Mouse (Mus musculus): Measurements from ENCODE around the gene Ttll11. TPM values are rescaled to one million over a fixed set of nuclear protein-coding genes. Genes with fewer than 3 reads are reported as not detected.

Ttll11 gene
- polyA plus RNA-seq, 2 experiments = 1.2 to 2.5 TPM

DNA sequence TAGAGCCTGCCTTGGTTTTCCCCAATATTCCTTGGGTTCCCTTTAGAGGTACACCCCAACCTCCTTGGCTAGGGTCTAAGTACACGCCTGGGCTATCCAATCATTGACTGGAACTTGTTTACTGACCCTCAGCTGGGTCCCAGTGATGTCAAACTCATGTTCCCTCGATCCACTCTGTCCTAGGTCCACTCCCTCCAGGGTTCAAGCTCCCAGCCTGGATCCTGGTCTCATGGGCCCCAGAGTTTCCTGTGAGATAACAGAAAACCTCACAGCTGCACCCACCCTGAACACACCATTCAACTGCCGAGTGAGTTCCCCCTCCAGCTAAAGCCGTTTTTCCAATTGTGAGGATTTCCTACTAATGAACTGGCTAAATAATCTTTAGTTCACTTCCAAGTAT, 67.6 kb downstream of the Ttll11 start:
- no peaks in the 10 kb centered on the region for H3K27me3 ChIP-seq (ENCODE audit: control insufficient read depth, insufficient read depth, low read length)
- H3K27ac ChIP-seq (replicated peaks; ENCODE audit: low read depth, low read length) = no peak overlapping the region
- H3K4me3 ChIP-seq (replicated peaks; ENCODE audit: low read length) = no peak overlapping the region
- H3K9me3 ChIP-seq (ENCODE audit: control insufficient read depth, low read length) = no peaks in the 10 kb centered on the region
- WGBS = 80% methylated on average over 4 of the region's 4 CpGs
- no peak for DNase-seq (ENCODE audit: low spot score)
- no peak for TF ChIP-seq POLR2A (IDR thresholded peaks at IDR 0.05; ENCODE audit: borderline replicate concordance, extremely low read depth, insufficient read depth, insufficient read length)
- no peaks in the 10 kb centered on the region for H3K4me1 ChIP-seq (ENCODE audit: control insufficient read depth, insufficient read depth, low read length)
- no peak overlapping the region for H3K4me2 ChIP-seq (replicated peaks; ENCODE audit: low read depth, low read length, severe bottlenecking)
- no peaks in the 10 kb centered on the region for H3K36me3 ChIP-seq (ENCODE audit: control insufficient read depth, insufficient read depth, low read length)
- no peak overlapping the region for H3K9ac ChIP-seq (ENCODE audit: low read depth, low read length, severe bottlenecking)
- ATAC-seq (ENCODE audit: low FRiP score, low read depth) = no peak

DNA sequence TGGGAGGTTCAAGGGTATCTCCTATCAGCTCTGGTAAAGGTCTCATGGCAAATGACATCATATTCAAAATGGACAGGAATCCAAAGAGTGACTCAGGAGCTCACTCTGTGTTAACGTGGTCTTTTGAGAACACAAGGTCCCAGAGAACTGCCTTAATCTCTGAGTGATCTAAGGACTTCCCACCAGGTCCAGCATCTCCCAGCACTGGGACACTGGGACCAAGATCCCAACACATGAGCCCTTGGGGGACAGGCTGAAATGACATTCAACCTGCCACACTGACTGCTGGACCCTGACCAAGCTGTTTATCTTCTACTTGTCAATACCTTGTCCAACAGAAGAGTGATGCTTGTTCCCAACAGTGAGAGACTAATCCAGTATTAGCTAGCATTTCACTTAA, 68.0 kb downstream of the Ttll11 start:
- Histone ChIP-seq H3K4me2 (replicated peaks; ENCODE audit: low read depth, low read length, severe bottlenecking) (no peak overlapping the region), H3K27me3 (ENCODE audit: control insufficient read depth, insufficient read depth, low read length) (no peaks in the 10 kb centered on the region), H3K9ac (ENCODE audit: low read depth, low read length, severe bottlenecking) (no peak overlapping the region), H3K4me3 (replicated peaks; ENCODE audit: low read length) (no peak overlapping the region), H3K4me1 (ENCODE audit: control insufficient read depth, insufficient read depth, low read length) (no peaks in the 10 kb centered on the region), H3K9me3 (ENCODE audit: control insufficient read depth, low read length) (no peaks in the 10 kb centered on the region), H3K27ac (replicated peaks; ENCODE audit: low read depth, low read length) (no peak overlapping the region), H3K36me3 (ENCODE audit: control insufficient read depth, insufficient read depth, low read length) (no peaks in the 10 kb centered on the region)
- ATAC-seq (ENCODE audit: low FRiP score, low read depth) (no peak), DNase-seq (ENCODE audit: low spot score) (no peak)
- no peak for TF ChIP-seq POLR2A (IDR thresholded peaks at IDR 0.05; ENCODE audit: borderline replicate concordance, extremely low read depth, insufficient read depth, insufficient read length)
- WGBS = 68% methylated on average over 1 of the region's 1 CpGs

DNA sequence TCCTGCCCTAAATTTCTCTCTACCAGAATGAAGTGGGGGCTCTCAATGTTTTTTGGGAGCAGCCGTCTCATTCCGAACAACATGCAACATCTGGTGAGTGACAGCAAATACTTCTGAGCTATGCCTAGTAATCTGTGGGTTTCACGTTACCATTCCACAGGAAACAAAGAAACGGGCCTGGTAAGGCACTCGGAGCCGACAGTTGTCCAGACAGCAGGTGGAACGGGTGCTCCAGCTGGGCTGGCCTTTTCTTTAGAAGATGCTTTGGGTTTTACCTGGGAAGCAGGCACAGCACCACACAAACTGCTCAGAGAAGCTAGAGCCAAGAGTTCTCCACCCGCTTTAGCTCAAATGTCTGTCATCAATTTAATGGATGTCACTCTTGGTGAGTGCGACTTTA, 69.0 kb downstream of the Ttll11 start:
- TF ChIP-seq POLR2A (IDR thresholded peaks at IDR 0.05; ENCODE audit: borderline replicate concordance, extremely low read depth, insufficient read depth, insufficient read length) = no peak
- ATAC-seq (ENCODE audit: low FRiP score, low read depth) (peak; percentile 58; the same call in 1 of the 2 replicates), DNase-seq (ENCODE audit: low spot score) (peak; percentile 36)
- WGBS = 25% methylated on average over 9 of the region's 9 CpGs
- Histone ChIP-seq H3K4me2 (replicated peaks; ENCODE audit: low read depth, low read length, severe bottlenecking) (no peak overlapping the region), H3K9me3 (ENCODE audit: control insufficient read depth, low read length) (no peaks in the 10 kb centered on the region), H3K36me3 (ENCODE audit: control insufficient read depth, insufficient read depth, low read length) (no peaks in the 10 kb centered on the region), H3K27me3 (ENCODE audit: control insufficient read depth, insufficient read depth, low read length) (no peaks in the 10 kb centered on the region), H3K27ac (replicated peaks; ENCODE audit: low read depth, low read length) (no peak overlapping the region), H3K4me1 (ENCODE audit: control insufficient read depth, insufficient read depth, low read length) (peaks cover 3% of the 10 kb centered on the region; the same call in 1 of the 2 replicates), H3K4me3 (replicated peaks; ENCODE audit: low read length) (no peak overlapping the region), H3K9ac (ENCODE audit: low read depth, low read length, severe bottlenecking) (no peak overlapping the region)

DNA sequence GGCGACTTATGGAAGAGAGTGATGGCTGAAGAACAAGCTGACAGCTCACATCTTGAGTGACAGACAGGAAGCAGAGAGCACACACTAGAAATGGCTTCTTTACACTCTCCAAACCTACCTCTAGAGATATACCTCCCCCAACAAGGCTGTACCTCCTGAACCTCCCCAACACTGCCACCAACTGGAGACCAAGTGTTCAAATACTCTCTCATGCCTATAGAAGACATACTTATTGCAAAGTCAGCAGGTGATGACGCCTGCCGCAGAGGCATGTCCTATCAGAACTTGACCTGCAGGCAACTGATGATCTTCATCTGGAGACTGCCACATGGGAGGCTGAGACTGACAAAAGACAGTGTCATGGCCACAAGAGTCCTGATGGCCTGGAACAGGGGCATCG, 70.4 kb downstream of the Ttll11 start:
- Histone ChIP-seq H3K4me3 (replicated peaks; ENCODE audit: low read length) (no peak overlapping the region), H3K9me3 (ENCODE audit: control insufficient read depth, low read length) (no peaks in the 10 kb centered on the region), H3K27ac (replicated peaks; ENCODE audit: low read depth, low read length) (no peak overlapping the region), H3K9ac (ENCODE audit: low read depth, low read length, severe bottlenecking) (no peak overlapping the region), H3K4me1 (ENCODE audit: control insufficient read depth, insufficient read depth, low read length) (peaks cover 3% of the 10 kb centered on the region; the same call in 1 of the 2 replicates), H3K4me2 (replicated peaks; ENCODE audit: low read depth, low read length, severe bottlenecking) (no peak overlapping the region), H3K27me3 (ENCODE audit: control insufficient read depth, insufficient read depth, low read length) (no peaks in the 10 kb centered on the region), H3K36me3 (ENCODE audit: control insufficient read depth, insufficient read depth, low read length) (no peaks in the 10 kb centered on the region)
- no peak for DNase-seq (ENCODE audit: low spot score)
- TF ChIP-seq POLR2A (IDR thresholded peaks at IDR 0.05; ENCODE audit: borderline replicate concordance, extremely low read depth, insufficient read depth, insufficient read length) = no peak
- whole genome bisulfite sequencing = 95% methylated on average over 4 of the region's 4 CpGs
- ATAC-seq (ENCODE audit: low FRiP score, low read depth) = no peak

DNA sequence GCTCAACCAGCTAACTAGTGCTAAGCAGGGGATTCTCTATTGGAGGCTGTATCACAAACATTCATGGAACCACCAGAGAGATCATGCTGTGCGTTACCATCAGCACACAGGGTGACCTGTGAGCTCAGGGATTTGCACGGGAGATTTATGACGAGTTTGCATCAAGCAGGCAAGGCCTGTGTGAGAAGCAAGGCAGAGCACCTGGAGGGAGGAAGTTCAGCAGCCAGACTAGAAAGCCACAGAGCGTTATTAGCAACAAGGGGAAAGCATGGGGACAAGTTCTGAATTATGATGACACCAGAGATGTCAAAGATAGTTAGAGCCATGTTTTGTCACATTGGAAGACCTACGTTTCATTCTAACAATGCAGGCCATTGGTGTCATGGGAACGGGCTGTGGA, 72.1 kb downstream of the Ttll11 start:
- no peak overlapping the region for H3K4me3 ChIP-seq (replicated peaks; ENCODE audit: low read length)
- ATAC-seq (ENCODE audit: low FRiP score, low read depth) (no peak), DNase-seq (ENCODE audit: low spot score) (no peak)
- 74% methylated on average over 6 of the region's 6 CpGs for WGBS
- H3K36me3 ChIP-seq (ENCODE audit: control insufficient read depth, insufficient read depth, low read length) = no peaks in the 10 kb centered on the region
- H3K27me3 ChIP-seq (ENCODE audit: control insufficient read depth, insufficient read depth, low read length) = no peaks in the 10 kb centered on the region
- H3K4me2 ChIP-seq (replicated peaks; ENCODE audit: low read depth, low read length, severe bottlenecking) = no peak overlapping the region
- no peak for TF ChIP-seq POLR2A (IDR thresholded peaks at IDR 0.05; ENCODE audit: borderline replicate concordance, extremely low read depth, insufficient read depth, insufficient read length)
- no peak overlapping the region for H3K9ac ChIP-seq (ENCODE audit: low read depth, low read length, severe bottlenecking)
- H3K9me3 ChIP-seq (ENCODE audit: control insufficient read depth, low read length) = no peaks in the 10 kb centered on the region
- peaks cover 3% of the 10 kb centered on the region; the same call in 1 of the 2 replicates for H3K4me1 ChIP-seq (ENCODE audit: control insufficient read depth, insufficient read depth, low read length)
- H3K27ac ChIP-seq (replicated peaks; ENCODE audit: low read depth, low read length) = no peak overlapping the region
